Mouse (Mus musculus) bone marrow macrophage, adult 2 months (primary cell): ENCODE measurements at regions not wholly inside any gene's neighbourhood (a gene's known extent, or its start where the extent isn't known, plus 50 kb on each side); places are given as distances from the start of the nearest gene placed in this dataset.

Source experiments
- CTCF ChIP-seq: IDR thresholded peaks from 2 replicates; pipeline ENCODE4 v1.5.1; 2012; ENCODE audit warnings: low read depth, mild to moderate bottlenecking, low read length, moderate library complexity
- POLR2A ChIP-seq: IDR thresholded peaks from 2 replicates; pipeline ENCODE4 v1.6.1; 2012; ENCODE audit warnings: mild to moderate bottlenecking, low read depth, low read length, borderline replicate concordance

DNA sequence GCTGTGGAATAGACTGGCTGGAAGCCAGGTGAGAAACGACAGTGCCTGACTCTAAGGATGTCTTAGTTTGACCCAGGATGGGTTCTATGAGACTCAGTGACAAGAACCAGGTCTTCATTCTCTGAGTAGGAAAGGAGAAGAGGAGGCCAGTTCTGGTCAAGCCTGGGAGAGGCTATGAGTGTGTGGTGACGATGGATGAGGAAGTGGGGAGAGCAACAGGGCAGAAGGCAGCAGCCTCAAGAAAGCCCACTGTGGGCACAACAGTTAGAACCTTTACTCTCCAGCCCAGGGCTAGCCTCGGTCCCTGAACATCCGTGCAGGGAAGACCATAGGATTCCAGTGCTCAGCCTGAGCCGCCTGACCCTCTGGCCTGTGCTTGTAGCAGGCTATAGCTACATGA, 147.9 kb upstream of the Rybp start:
- TF ChIP-seq POLR2A (no peak), CTCF (no peak)
